Mouse (Mus musculus): ENCODE results near the gene Tulp2.

The Tulp2 gene

DNA sequence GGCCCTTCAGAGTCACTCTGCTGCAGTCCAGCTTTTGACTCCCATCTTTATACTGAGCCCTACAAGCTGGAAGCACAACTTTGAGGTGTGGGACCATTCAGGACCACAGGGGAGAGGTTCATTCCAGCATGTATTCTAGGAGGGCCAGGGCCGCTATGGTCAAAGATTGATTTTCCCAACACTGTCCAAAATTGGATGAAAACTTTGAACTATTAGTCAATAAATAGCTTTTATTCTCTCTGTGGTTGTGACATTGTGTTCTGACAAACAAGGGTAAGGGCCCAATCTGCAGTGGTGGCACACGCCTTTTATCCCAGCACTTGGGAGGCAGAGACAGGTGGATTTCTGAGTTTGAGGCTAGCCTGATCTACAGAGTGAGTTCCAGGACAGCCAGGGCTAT lies 72.3 kb downstream of the Tulp2 start:
- no peak for DNase-seq (ENCODE audit: low read depth)

DNA sequence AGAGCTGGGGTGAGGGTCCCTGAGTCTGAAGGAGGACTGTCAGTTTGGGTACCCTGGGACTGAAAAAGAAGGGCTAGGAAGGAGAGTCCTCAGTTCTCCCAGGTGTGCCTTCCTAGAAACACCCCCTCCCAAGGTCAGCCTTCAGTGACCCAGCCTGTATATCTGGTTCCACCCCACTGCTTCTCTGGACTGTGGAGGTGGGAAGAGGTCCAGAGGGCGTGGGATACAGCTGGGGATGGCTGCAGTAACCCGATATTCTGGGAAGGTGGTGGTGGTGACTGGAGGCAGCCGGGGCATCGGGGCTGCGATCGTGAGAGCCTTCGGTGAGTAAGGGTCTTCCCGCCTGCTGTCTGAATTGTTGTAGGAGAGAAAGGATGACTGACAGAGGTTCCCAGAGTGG lies 73.1 kb downstream of the Tulp2 start, which contains the start of gene Hsd17b14:
TSS of gene Hsd17b14 (plus strand) at position 150 of the 400 bp plus-strand sequence.
- no peak for DNase-seq (ENCODE audit: low read depth)

GRCm38 (mm10) chr7:45555787-45556186 lies 74.1 kb downstream of the Tulp2 start:
- DNase-seq (ENCODE audit: low read depth) = peak; percentile 63

DNA sequence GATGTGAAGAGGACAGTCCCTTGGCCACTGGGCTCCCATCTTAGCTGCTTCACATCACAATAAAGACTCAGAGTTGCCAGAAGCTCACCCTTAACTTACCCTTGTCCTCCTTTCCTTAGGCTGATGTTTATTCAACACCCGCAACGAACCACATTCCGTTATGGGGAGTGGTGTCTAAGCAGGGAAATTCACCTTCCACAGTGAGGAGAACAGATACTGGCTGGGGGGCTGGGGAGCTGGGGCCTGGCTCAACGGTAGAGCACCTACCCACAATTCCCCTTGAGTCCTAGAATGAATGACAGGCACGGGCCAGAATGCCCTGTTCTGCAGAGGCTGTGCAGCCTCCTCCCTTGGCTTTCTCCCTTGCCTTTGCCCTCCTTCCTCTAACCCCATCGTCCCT lies 77.2 kb downstream of the Tulp2 start:
- DNase-seq (ENCODE audit: low read depth) = no peak

DNA sequence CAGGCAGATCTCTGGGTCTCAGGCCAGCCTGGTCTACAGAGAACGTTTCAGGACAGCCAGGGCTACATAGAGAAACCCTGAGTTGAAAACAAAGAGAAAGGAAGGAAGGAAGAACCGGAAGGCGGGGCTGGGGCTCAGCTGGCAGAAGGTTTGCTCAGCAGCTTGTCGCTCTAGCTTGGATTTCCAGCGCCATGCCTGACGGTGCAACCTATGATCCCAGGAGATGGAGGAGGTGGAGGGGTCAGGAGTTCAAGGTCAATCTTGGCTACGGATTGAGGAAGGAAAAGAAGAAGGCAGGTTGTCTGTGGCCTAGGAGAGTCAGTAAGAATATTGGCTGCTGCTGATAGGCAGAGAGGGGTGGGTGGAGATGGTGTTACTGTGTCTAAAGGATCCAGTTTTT lies 78.6 kb downstream of the Tulp2 start:
- no peak for DNase-seq (ENCODE audit: low read depth)

- DNase-seq (ENCODE audit: low read depth) = no peak
Measured at GRCm38 (mm10) chr7:45560843-45561623, 79.4 kb downstream of the Tulp2 start.

- DNase-seq (ENCODE audit: low read depth) = no peak
Measured at GRCm38 (mm10) chr7:45561624-45562520, 80.2 kb downstream of the Tulp2 start.

- DNase-seq (ENCODE audit: low read depth) = no peak
Measured at GRCm38 (mm10) chr7:45564811-45565210, 83.1 kb downstream of the Tulp2 start.

DNA sequence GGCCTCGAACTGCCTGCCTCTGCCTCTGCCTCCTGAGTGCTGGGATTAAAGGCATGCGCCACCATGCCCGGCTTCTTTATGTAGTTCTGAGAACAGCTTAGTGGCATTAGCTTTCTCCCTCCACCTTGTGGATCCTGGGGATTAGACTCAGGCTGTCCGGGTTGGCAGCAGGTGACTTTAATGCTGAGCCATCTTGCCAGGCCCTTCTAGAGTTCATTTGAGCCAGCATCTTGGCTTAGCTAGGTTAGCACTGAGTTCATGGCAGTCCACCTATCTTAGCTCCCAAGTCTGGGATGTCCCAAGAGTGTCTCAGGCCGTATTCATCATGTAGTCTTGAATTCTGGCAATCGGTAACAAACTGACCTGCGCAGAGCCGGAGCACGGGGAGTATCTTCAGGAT lies 83.8 kb downstream of the Tulp2 start:
- no peak for DNase-seq (ENCODE audit: low read depth)

DNA sequence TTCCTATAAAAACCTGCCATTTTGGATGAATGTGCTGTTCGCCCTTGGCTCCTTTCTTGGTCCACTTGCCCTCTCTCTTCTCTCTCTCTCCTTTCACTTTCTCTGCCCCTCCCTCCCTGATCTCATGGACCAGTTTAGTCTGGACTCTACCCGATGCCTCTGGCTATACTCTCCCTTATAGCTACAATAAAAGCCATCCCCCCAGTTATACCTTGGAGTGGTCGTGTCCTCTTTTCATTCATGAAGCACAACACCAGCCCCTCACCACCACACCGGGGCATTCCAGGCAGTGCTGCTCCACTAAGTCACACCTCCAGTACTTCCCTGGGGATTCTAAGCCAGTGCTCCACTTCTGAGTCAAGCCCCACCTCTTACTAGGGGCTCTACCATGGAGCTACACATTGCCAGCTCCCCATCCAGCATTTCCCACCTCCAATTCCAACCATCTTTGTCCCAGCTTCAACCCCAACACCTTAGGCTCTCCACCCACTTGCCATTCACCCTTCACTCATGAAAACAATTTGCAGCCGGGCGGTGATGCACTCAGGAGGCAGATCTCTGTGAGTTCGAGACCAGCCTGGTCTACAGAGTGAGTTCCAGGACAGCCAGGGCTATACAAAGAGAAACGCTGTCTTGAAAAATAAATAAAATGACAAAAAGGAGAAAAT lies 85.6 kb downstream of the Tulp2 start:
- no peak for DNase-seq (ENCODE audit: low read depth)

- DNase-seq (ENCODE audit: low read depth) = peak; percentile 94
Measured at GRCm38 (mm10) chr7:45567780-45568516, 86.3 kb downstream of the Tulp2 start.

DNA sequence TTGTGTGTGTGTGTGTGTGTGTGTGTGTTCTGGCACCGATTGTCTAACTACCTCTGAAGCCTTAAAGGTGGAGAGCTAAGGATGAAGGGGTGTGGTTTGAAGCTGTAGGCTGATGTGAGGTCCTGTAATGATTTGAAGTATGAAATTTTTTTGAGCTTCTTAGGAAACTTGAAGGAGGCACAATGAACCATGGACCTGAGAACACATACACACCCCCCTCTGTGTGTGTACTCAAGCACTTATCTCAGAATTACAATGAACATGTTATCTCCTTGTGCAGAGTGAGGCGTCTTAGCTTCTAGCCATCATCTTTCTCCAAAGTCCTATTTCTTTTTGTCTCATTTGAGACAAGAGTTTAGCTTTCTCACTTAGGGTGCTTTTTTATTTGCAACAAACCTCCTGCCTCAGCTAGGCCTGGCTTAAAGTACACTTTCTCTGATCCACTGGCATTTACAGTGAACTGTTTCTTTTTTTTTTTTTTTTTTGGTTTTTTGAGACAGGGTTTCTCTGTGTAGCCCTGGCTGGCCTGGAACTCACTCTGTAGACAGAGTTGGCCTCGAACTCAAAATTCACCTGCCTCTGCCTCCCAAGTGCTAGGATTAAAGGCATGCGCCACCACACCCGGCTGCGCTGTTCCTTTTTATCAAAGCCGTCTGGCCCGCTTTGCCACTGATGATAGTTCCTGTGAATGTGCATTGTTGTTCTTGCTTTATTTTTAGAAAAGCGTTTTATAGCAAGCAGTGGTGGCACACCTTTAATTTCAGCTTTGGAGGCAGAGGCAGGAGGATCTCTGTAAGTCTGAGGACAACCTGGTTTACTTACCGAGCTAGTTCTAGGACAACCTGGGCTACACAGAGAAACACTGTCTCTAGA lies 87.2 kb downstream of the Tulp2 start:
- DNase-seq (ENCODE audit: low read depth) = no peak

- no peak for DNase-seq (ENCODE audit: low read depth)
Measured at GRCm38 (mm10) chr7:45570103-45570741, 88.5 kb downstream of the Tulp2 start, which contains the start of gene Bcat2. Bcat2 (plus strand) TSS chr7:45570153.

DNA sequence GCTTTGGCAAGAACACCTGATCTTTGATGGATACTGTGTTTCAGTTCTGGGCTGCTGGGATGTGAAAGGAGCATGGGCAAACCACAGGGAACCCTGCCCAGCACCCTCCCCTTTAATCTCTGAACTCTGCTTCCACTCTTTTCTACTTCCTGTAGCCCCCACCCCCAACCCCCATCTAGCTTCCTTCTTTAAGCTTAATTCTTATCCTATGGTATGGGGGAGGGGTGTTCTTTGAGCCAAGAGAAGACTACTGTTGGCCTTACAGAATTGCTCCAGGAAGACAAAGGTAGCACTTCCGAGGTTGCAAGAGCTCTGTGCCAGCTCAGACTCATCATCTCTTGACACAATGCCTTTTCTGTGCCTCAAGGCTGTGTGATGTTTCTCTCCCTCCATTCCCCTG lies 90.3 kb downstream of the Tulp2 start:
- no peak for DNase-seq (ENCODE audit: low read depth)

Measured in fibroblast of lung, adult 2 months (primary cell).